Mouse (Mus musculus) stomach, adult 2 months (tissue): ENCODE data around the gene Tnfrsf21. TPM values are rescaled to one million over a fixed set of nuclear protein-coding genes. Genes with fewer than 3 reads are reported as not detected.

Experiments used
- polyA plus RNA-seq: library from polyadenylated mRNA; depleted of rRNA; stranded (reverse); fragments of >200 nt; gene quantifications from 2 replicates; pipeline ENCODE4 v1.2.3, GENCODE M21; 2012; rRNA removed

Tnfrsf21 gene
- polyA plus RNA-seq, result 85.8 and 130 TPM in 2 replicates

GRCm38 (mm10) chr17:43016371-43017331 is at the start of gene Tnfrsf21:
TSS of gene Tnfrsf21 (plus strand) at chr17:43016555.

Other genes with a start within 250 kb of the Tnfrsf21 start
- 8.8 and 9.4 TPM in 2 replicates for gene Cd2ap, start 139.9 kb upstream of the Tnfrsf21 start, polyA plus RNA-seq